Mouse (Mus musculus): Measurements from ENCODE around the gene Tomm20.
"Not testable (repeated sequence)": the region's sequence is repeated elsewhere in the genome, so short reads cannot be mapped to it uniquely, and the experiment has no call there.

Tomm20 gene

GRCm38 (mm10) chr8:126920386-126920785, 25.3 kb downstream of the Tomm20 start:
- in situ Hi-C loops (cut with MboI, MseI): loop anchor here (5.0 kb wide), 1 partner anchor 423 kb away; no protein-coding TSS in a partner anchor

GRCm38 (mm10) chr8:126919703-126920102, 25.9 kb downstream of the Tomm20 start:
- in situ Hi-C loops (cut with MboI, MseI): loop anchor here (5.0 kb wide), 1 partner anchor 422 kb away; no protein-coding TSS in a partner anchor

GRCm38 (mm10) chr8:126919255-126919654, 26.4 kb downstream of the Tomm20 start:
- in situ Hi-C loops (cut with MboI, MseI): no loop called here

GRCm38 (mm10) chr8:126918356-126918755, 27.3 kb downstream of the Tomm20 start:
- in situ Hi-C loops (cut with MboI, MseI): no loop called here

- in situ Hi-C loops (cut with MboI, MseI): no loop called here
These were observed 28.3 kb downstream of the Tomm20 start for GRCm38 (mm10) chr8:126917179-126917905.

- in situ Hi-C loops (cut with MboI, MseI): no loop called here
These were observed 29.0 kb downstream of the Tomm20 start for GRCm38 (mm10) chr8:126916611-126917010.

GRCm38 (mm10) chr8:126914609-126915375, 30.9 kb downstream of the Tomm20 start:
- in situ Hi-C loops (cut with MboI, MseI): no loop called here

GRCm38 (mm10) chr8:126914107-126914490, 31.5 kb downstream of the Tomm20 start:
- in situ Hi-C loops (cut with MboI, MseI): not testable (repeated sequence)

GRCm38 (mm10) chr8:126913241-126914106, 32.2 kb downstream of the Tomm20 start:
- in situ Hi-C loops (cut with MboI, MseI): no loop called here

GRCm38 (mm10) chr8:126909371-126909802, 36.3 kb downstream of the Tomm20 start:
- in situ Hi-C loops (cut with MboI, MseI): no loop called here

- in situ Hi-C loops (cut with MboI, MseI): no loop called here
These were observed 36.8 kb downstream of the Tomm20 start for GRCm38 (mm10) chr8:126908805-126909204.

GRCm38 (mm10) chr8:126907968-126908367, 37.7 kb downstream of the Tomm20 start:
- in situ Hi-C loops (cut with MboI, MseI): no loop called here

GRCm38 (mm10) chr8:126907374-126907773, 38.3 kb downstream of the Tomm20 start:
- in situ Hi-C loops (cut with MboI, MseI): no loop called here

- in situ Hi-C loops (cut with MboI, MseI): no loop called here
These were observed 40.3 kb downstream of the Tomm20 start for GRCm38 (mm10) chr8:126905387-126905786.

- in situ Hi-C loops (cut with MboI, MseI): no loop called here
These were observed 41.7 kb downstream of the Tomm20 start for GRCm38 (mm10) chr8:126903927-126904326.

- in situ Hi-C loops (cut with MboI, MseI): no loop called here
These were observed 42.3 kb downstream of the Tomm20 start for GRCm38 (mm10) chr8:126903224-126903895.

- in situ Hi-C loops (cut with MboI, MseI): no loop called here
These were observed 44.0 kb downstream of the Tomm20 start for GRCm38 (mm10) chr8:126901612-126902011.

GRCm38 (mm10) chr8:126901049-126901448, 44.6 kb downstream of the Tomm20 start:
- in situ Hi-C loops (cut with MboI, MseI): no loop called here

- in situ Hi-C loops (cut with MboI, MseI): no loop called here
These were observed 50.5 kb downstream of the Tomm20 start for GRCm38 (mm10) chr8:126895133-126895532.

GRCm38 (mm10) chr8:126887639-126888006, 58.0 kb downstream of the Tomm20 start:
- in situ Hi-C loops (cut with MboI, MseI): no loop called here

All from T-helper 1 cell (primary cell).